Mouse (Mus musculus) kidney, embryonic 16.5 days (tissue): ENCODE results near the gene Mael. TPM values are rescaled to one million over a fixed set of nuclear protein-coding genes. Genes with fewer than 3 reads are reported as not detected.

Experiments used
- ATAC-seq: fragments of 200-750 bp; cut with Nextera tagmentation; 2 replicates; pipeline ENCODE4 v1.8.0; 2017; ENCODE audit warnings: moderate TSS enrichment; ENCODE audit not compliant: low FRiP score, low TSS enrichment
- H3K27ac ChIP-seq: fragments of 300-500 bp; sonication (generic); 2 replicates; pipeline ENCODE4 v1.5.1; 2014; ENCODE audit warnings: low read length
- H3K27me3 ChIP-seq: fragments of 300-500 bp; sonication (generic); 2 replicates; pipeline ENCODE4 v1.6.1; 2014; ENCODE audit warnings: low read length, control low read depth, mixed read lengths; ENCODE audit not compliant: insufficient read depth
- H3K36me3 ChIP-seq: fragments of 300-500 bp; sonication (generic); 2 replicates; pipeline ENCODE4 v1.6.1; 2014; ENCODE audit warnings: low read length, control low read depth, mixed read lengths; ENCODE audit not compliant: insufficient read depth
- H3K4me1 ChIP-seq: fragments of 300-500 bp; sonication (generic); 2 replicates; pipeline ENCODE4 v1.6.1; 2014; ENCODE audit warnings: low read length, control low read depth, mixed read lengths; ENCODE audit not compliant: insufficient read depth
- H3K4me2 ChIP-seq: fragments of 300-500 bp; sonication (generic); replicated peaks from 2 replicates; pipeline ENCODE4 v1.6.1; 2014; ENCODE audit warnings: low read depth, low read length
- H3K4me3 ChIP-seq: fragments of 300-500 bp; sonication (generic); 2 replicates; pipeline ENCODE4 v1.5.1; 2014; ENCODE audit warnings: mild to moderate bottlenecking, low read length
- H3K9ac ChIP-seq: fragments of 300-500 bp; sonication (generic); replicated peaks from 2 replicates; pipeline ENCODE4 v1.6.1; 2014; ENCODE audit warnings: low read length
- H3K9me3 ChIP-seq: fragments of 300-500 bp; sonication (generic); 2 replicates; pipeline ENCODE4 v1.6.1; 2016; ENCODE audit warnings: low read length, control low read depth
- WGBS: fragments of 180-500 bp; shearing (Covaris S2); extraction: QIAGEN DNeasy Blood & Tissue Kit; methylation state at CpG from one replicate; pipeline ENCODE4 v1.1.7; 2014; 5-methylcytosine and 5-hydroxymethylcytosine counted together
- polyA plus RNA-seq: library from polyadenylated mRNA; unstranded; fragments of >200 nt; fragmentation: Nextera tagmentation; extraction: Ambion mirVana; gene quantifications from 2 replicates; pipeline ENCODE4 v1.2.1, GENCODE M21; 2015

Mael gene
- polyA plus RNA-seq, 1 experiment from 2014 or later = 0.42 TPM

- Histone ChIP-seq H3K9ac (no peak overlapping the region), H3K36me3 (no peaks in the 10 kb centered on the region), H3K27ac (no peak overlapping the region), H3K4me1 (peaks cover 3% of the 10 kb centered on the region), H3K4me3 (no peak overlapping the region), H3K27me3 (peaks cover 25% of the 10 kb centered on the region), H3K4me2 (no peak overlapping the region), H3K9me3 (no peaks in the 10 kb centered on the region)
- ATAC-seq = no peak
- 62% methylated on average over 9 of the region's 9 CpGs for WGBS
Measured at GRCm38 (mm10) chr1:166158664-166159063, 79.9 kb downstream of the Mael start.

GRCm38 (mm10) chr1:166157712-166158111, 80.8 kb downstream of the Mael start:
- H3K9ac ChIP-seq = no peak overlapping the region
- H3K9me3 ChIP-seq = no peaks in the 10 kb centered on the region
- H3K4me1 ChIP-seq = peaks cover 3% of the 10 kb centered on the region
- no peak overlapping the region for H3K4me3 ChIP-seq
- H3K36me3 ChIP-seq = no peaks in the 10 kb centered on the region
- WGBS = 78% methylated on average over 12 of the region's 12 CpGs
- H3K27ac ChIP-seq = no peak overlapping the region
- no peak for ATAC-seq
- H3K4me2 ChIP-seq = no peak overlapping the region
- H3K27me3 ChIP-seq = peaks cover 25% of the 10 kb centered on the region

- Histone ChIP-seq H3K4me3 (no peak overlapping the region), H3K36me3 (no peaks in the 10 kb centered on the region), H3K27me3 (peaks cover 21% of the 10 kb centered on the region), H3K9me3 (no peaks in the 10 kb centered on the region), H3K4me2 (no peak overlapping the region), H3K9ac (no peak overlapping the region), H3K27ac (no peak overlapping the region), H3K4me1 (peaks cover 3% of the 10 kb centered on the region)
- peak; percentile 47 for ATAC-seq
- 37% methylated on average over 10 of the region's 10 CpGs for WGBS
Measured at GRCm38 (mm10) chr1:166155113-166155494, 83.4 kb downstream of the Mael start.

GRCm38 (mm10) chr1:166154162-166155112, 84.1 kb downstream of the Mael start:
- peak overlapping the region; percentile 20 for H3K4me3 ChIP-seq
- H3K9ac ChIP-seq = no peak overlapping the region
- WGBS = 12% methylated on average over 29 of the region's 29 CpGs
- no peaks in the 10 kb centered on the region for H3K9me3 ChIP-seq
- peaks cover 14% of the 10 kb centered on the region for H3K27me3 ChIP-seq
- peak overlapping the region; percentile 47 for H3K4me2 ChIP-seq
- ATAC-seq = peak; percentile 73
- H3K4me1 ChIP-seq = peaks cover 3% of the 10 kb centered on the region
- H3K27ac ChIP-seq = no peak overlapping the region
- H3K36me3 ChIP-seq = no peaks in the 10 kb centered on the region

GRCm38 (mm10) chr1:166153351-166154120, 85.0 kb downstream of the Mael start:
- no peak overlapping the region for H3K9ac ChIP-seq
- 12% methylated on average over 18 of the region's 18 CpGs for WGBS
- H3K27me3 ChIP-seq = peaks cover 8% of the 10 kb centered on the region
- peaks cover 3% of the 10 kb centered on the region for H3K4me1 ChIP-seq
- 0 out of 2 replicates have a peak overlapping the region, but pooled peaks have one; percentile 19 for H3K4me2 ChIP-seq
- H3K36me3 ChIP-seq = no peaks in the 10 kb centered on the region
- H3K27ac ChIP-seq = no peak overlapping the region
- no peaks in the 10 kb centered on the region for H3K9me3 ChIP-seq
- peak; percentile 11; the same call in 1 of the 2 replicates for ATAC-seq
- no peak overlapping the region for H3K4me3 ChIP-seq

GRCm38 (mm10) chr1:166152034-166152433, 86.5 kb downstream of the Mael start:
- H3K27me3 ChIP-seq = peaks cover 8% of the 10 kb centered on the region
- peaks cover 3% of the 10 kb centered on the region for H3K4me1 ChIP-seq
- no peak for ATAC-seq
- no peaks in the 10 kb centered on the region for H3K36me3 ChIP-seq
- H3K4me2 ChIP-seq = no peak overlapping the region
- H3K9me3 ChIP-seq = no peaks in the 10 kb centered on the region
- no peak overlapping the region for H3K9ac ChIP-seq
- H3K4me3 ChIP-seq = no peak overlapping the region
- WGBS = 91% methylated on average over 10 of the region's 10 CpGs
- no peak overlapping the region for H3K27ac ChIP-seq

- Histone ChIP-seq H3K4me1 (peaks cover 3% of the 10 kb centered on the region), H3K27me3 (peaks cover 8% of the 10 kb centered on the region), H3K36me3 (no peaks in the 10 kb centered on the region), H3K27ac (no peak overlapping the region), H3K4me2 (no peak overlapping the region), H3K9me3 (no peaks in the 10 kb centered on the region), H3K9ac (no peak overlapping the region), H3K4me3 (no peak overlapping the region)
- no peak for ATAC-seq
- 50% methylated on average over 11 of the region's 11 CpGs for WGBS
Measured at GRCm38 (mm10) chr1:166151341-166151740, 87.2 kb downstream of the Mael start.

Other genes with a start within 250 kb of the Mael start
- 14.0 and 20.6 TPM in 2 replicates for gene Pou2f1, start 236.1 kb downstream of the Mael start, polyA plus RNA-seq
- 0.26 and 0.69 TPM in 2 replicates for gene Dusp27, start 110.8 kb downstream of the Mael start, polyA plus RNA-seq
- gene Gpa33, start 108.5 kb downstream of the Mael start, polyA plus RNA-seq = 0.68 and 0.85 TPM in 2 replicates
- gene Ildr2, start 15.4 kb upstream of the Mael start, polyA plus RNA-seq = 1.5 and 1.6 TPM in 2 replicates
- 66.3 TPM in 2 replicates for gene Tada1, start 140.3 kb upstream of the Mael start, polyA plus RNA-seq
- 14.9 and 16.7 TPM in 2 replicates for gene Pogk, start 171.1 kb upstream of the Mael start, polyA plus RNA-seq